Mouse (Mus musculus) G1E (cell line): ENCODE measurements around the gene Tmem121.

Experiments
- CTCF ChIP-seq: IDR thresholded peaks from 2 replicates; pipeline ENCODE4 v1.5.1; 2012; ENCODE audit warnings: low read depth, low read length, inconsistent platforms, mixed read lengths
- GATA1 ChIP-seq: IDR thresholded peaks from 2 replicates; pipeline ENCODE4 v1.6.1; 2012; ENCODE audit warnings: borderline replicate concordance, low read length, inconsistent platforms, mixed read lengths
- TAL1 ChIP-seq: conservative IDR thresholded peaks from 2 replicates; pipeline ENCODE4 v1.6.1; 2012; ENCODE audit warnings: low read depth, low read length, inconsistent platforms, mixed read lengths

DNA sequence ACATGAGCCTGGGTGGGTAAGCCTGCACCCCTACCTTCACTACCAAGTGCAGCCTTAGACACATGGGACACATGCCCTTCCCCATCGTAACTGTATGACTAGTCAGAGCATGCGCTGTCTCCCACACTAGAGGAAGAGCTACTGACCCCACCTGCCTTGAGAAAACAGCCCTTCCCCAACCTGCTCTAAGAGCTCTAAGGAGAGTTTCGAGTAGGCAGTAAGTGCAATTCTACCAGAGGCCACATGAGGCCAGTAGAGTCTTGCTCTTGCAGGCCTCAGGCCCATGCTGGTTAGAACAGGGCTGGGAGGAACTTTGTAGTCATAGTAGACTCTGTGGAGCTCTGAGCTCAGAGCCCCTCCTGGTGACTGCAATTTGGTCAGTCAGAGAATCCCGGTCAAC, 34.7 kb downstream of the Tmem121 start:
- TF ChIP-seq CTCF: peak; percentile 84
- TF ChIP-seq TAL1: no peak
- no peak for TF ChIP-seq GATA1
